In genomic region chr13:34652353-34653241, GRCm38 (mm10) we compare ENCODE assay signal across 8 mouse cellular contexts. TPM values are rescaled to one million over a fixed set of nuclear protein-coding genes. Genes with fewer than 3 reads are reported as not detected.
DNase-seq lines count a peak whose midpoint lies in the region; ATAC-seq and TF ChIP-seq lines count a peak whose summit lies in the region.

No protein-coding gene starts in this region.

- peak overlapping the region; percentile 59 for H3K9ac ChIP-seq in forebrain, embryonic 11.5 days (ENCODE audit: low read length)
- H3K9ac ChIP-seq in heart, embryonic 15.5 days, result peak overlapping the region; percentile 74
- peak overlapping the region; percentile 72 for H3K9ac ChIP-seq in kidney, postnatal 0 days (ENCODE audit: low read depth, low read length)
- H3K9ac ChIP-seq in liver, postnatal 0 days (replicated peaks), result peak overlapping the region; percentile 78
- H3K9ac ChIP-seq in neural tube, embryonic 14.5 days (replicated peaks; ENCODE audit: low read depth, low read length), result peak overlapping the region; percentile 59

- H3K9me3 ChIP-seq in forebrain, embryonic 11.5 days (ENCODE audit: control insufficient read depth, low read length), result no peaks in the 10 kb centered on the region
- H3K9me3 ChIP-seq in heart, embryonic 15.5 days (replicated peaks), result no peaks in the 10 kb centered on the region
- no peaks in the 10 kb centered on the region for H3K9me3 ChIP-seq in kidney, postnatal 0 days (replicated peaks; ENCODE audit: low read length)
- H3K9me3 ChIP-seq in liver, postnatal 0 days (ENCODE audit: low read length), result no peaks in the 10 kb centered on the region
- H3K9me3 ChIP-seq in neural tube, embryonic 14.5 days (ENCODE audit: control insufficient read depth, low read length), result no peaks in the 10 kb centered on the region

- H3K4me3 ChIP-seq in forebrain, embryonic 11.5 days (ENCODE audit: low read depth, low read length), result peak overlapping the region; percentile 51
- H3K4me3 ChIP-seq in heart, embryonic 15.5 days, result peak overlapping the region; percentile 67
- peak overlapping the region; percentile 61 for H3K4me3 ChIP-seq in kidney, postnatal 0 days (replicated peaks; ENCODE audit: low read depth, low read length)
- H3K4me3 ChIP-seq in liver, postnatal 0 days (ENCODE audit: low read depth, low read length), result peak overlapping the region; percentile 68
- H3K4me3 ChIP-seq in neural tube, embryonic 14.5 days (ENCODE audit: low read depth, low read length), result peak overlapping the region; percentile 42

- H3K4me1 ChIP-seq in forebrain, embryonic 11.5 days (replicated peaks; ENCODE audit: control insufficient read depth, insufficient read depth, low read length), result peaks cover 15% of the 10 kb centered on the region; the same call in 1 of the 2 replicates
- peaks cover 46% of the 10 kb centered on the region for H3K4me1 ChIP-seq in heart, embryonic 15.5 days (replicated peaks)
- peaks cover 15% of the 10 kb centered on the region; the same call in 1 of the 2 replicates for H3K4me1 ChIP-seq in kidney, postnatal 0 days (replicated peaks; ENCODE audit: insufficient read depth, low read length)
- H3K4me1 ChIP-seq in liver, postnatal 0 days (ENCODE audit: insufficient read depth), result peaks cover 25% of the 10 kb centered on the region
- H3K4me1 ChIP-seq in neural tube, embryonic 14.5 days (ENCODE audit: control insufficient read depth, insufficient read depth, low read length), result 0 out of 2 replicates have a peak, but pooled peaks cover 14% of the 10 kb centered on the region

- ATAC-seq in forebrain, embryonic 11.5 days (replicated peaks; ENCODE audit: low FRiP score), result peak; percentile 62
- ATAC-seq in heart, embryonic 15.5 days (replicated peaks; ENCODE audit: insufficient number of reproducible peaks, insufficient read depth, low FRiP score, low read depth), result peak; percentile 76
- peak; percentile 79 for ATAC-seq in kidney, postnatal 0 days (replicated peaks; ENCODE audit: low FRiP score, low read depth)
- peak; percentile 83 for ATAC-seq in liver, postnatal 0 days
- peak; percentile 70 for ATAC-seq in neural tube, embryonic 14.5 days (ENCODE audit: low read depth)

- peaks cover 41% of the 10 kb centered on the region for H3K27me3 ChIP-seq in forebrain, embryonic 11.5 days (ENCODE audit: control insufficient read depth, insufficient read depth, low read length)
- H3K27me3 ChIP-seq in heart, embryonic 15.5 days, result peaks cover 4% of the 10 kb centered on the region; the same call in 1 of the 2 replicates
- H3K27me3 ChIP-seq in kidney, postnatal 0 days (ENCODE audit: insufficient read depth, low read length), result no peaks in the 10 kb centered on the region
- peaks cover 24% of the 10 kb centered on the region for H3K27me3 ChIP-seq in liver, postnatal 0 days (ENCODE audit: insufficient read depth, low read length)
- H3K27me3 ChIP-seq in neural tube, embryonic 14.5 days (ENCODE audit: control insufficient read depth, insufficient read depth, low read length), result peaks cover 7% of the 10 kb centered on the region

- peak; percentile 47 for TF ChIP-seq CTCF in kidney, postnatal 0 days (IDR thresholded peaks at IDR 0.05; ENCODE audit: low read depth)
- TF ChIP-seq CTCF in liver, postnatal 0 days (IDR thresholded peaks at IDR 0.05; ENCODE audit: low read depth), result peak; percentile 44

- under 1% methylated on average over 102 of the region's 105 CpGs for WGBS in forebrain, embryonic 11.5 days
- WGBS in heart, embryonic 15.5 days, result under 1% methylated on average over 104 of the region's 105 CpGs
- under 1% methylated on average over 95 of the region's 105 CpGs for WGBS in kidney, postnatal 0 days
- WGBS in liver, postnatal 0 days (ENCODE audit: insufficient replicate concordance), result under 1% methylated on average over 95 of the region's 105 CpGs
- under 1% methylated on average over 102 of the region's 105 CpGs for WGBS in neural tube, embryonic 14.5 days

- DNase-seq in cerebellum, postnatal 14 days, result peak; percentile 35
- no peak for DNase-seq in cerebellum, adult 9-11 months
- peak; percentile 75 for DNase-seq in forebrain, embryonic 11.5 days (ENCODE audit: low spot score)
- peak; percentile 85 for DNase-seq in kidney, postnatal 0 days (ENCODE audit: low spot score)
- peak; percentile 83 for DNase-seq in liver, postnatal 0 days
- DNase-seq in testis, postnatal 10 days (ENCODE audit: low spot score), result peak; percentile 74

- no peaks in the 10 kb centered on the region for H3K36me3 ChIP-seq in forebrain, embryonic 11.5 days (ENCODE audit: control insufficient read depth, insufficient read depth, low read length)
- H3K36me3 ChIP-seq in heart, embryonic 15.5 days, result no peaks in the 10 kb centered on the region
- H3K36me3 ChIP-seq in kidney, postnatal 0 days (ENCODE audit: insufficient read depth, low read length), result no peaks in the 10 kb centered on the region
- no peaks in the 10 kb centered on the region for H3K36me3 ChIP-seq in liver, postnatal 0 days (replicated peaks; ENCODE audit: insufficient read depth, low read length)
- H3K36me3 ChIP-seq in neural tube, embryonic 14.5 days (ENCODE audit: control insufficient read depth, insufficient read depth, low read length), result no peaks in the 10 kb centered on the region

- no peak overlapping the region for H3K27ac ChIP-seq in forebrain, embryonic 11.5 days (ENCODE audit: low read depth, low read length)
- peak overlapping the region; percentile 88 for H3K27ac ChIP-seq in heart, embryonic 15.5 days
- peak overlapping the region; percentile 89 for H3K27ac ChIP-seq in kidney, postnatal 0 days
- peak overlapping the region; percentile 96 for H3K27ac ChIP-seq in liver, postnatal 0 days (ENCODE audit: low read depth)
- H3K27ac ChIP-seq in neural tube, embryonic 14.5 days (ENCODE audit: low read depth, low read length), result no peak overlapping the region

- TF ChIP-seq EP300 in liver, postnatal 0 days (IDR thresholded peaks at IDR 0.05; ENCODE audit: low read depth), result no peak

- H3K4me2 ChIP-seq in forebrain, embryonic 11.5 days (ENCODE audit: low read depth, low read length, severe bottlenecking), result peak overlapping the region; percentile 96
- peak overlapping the region; percentile 92 for H3K4me2 ChIP-seq in heart, embryonic 15.5 days
- peak overlapping the region; percentile 92 for H3K4me2 ChIP-seq in kidney, postnatal 0 days (ENCODE audit: low read length)
- peak overlapping the region; percentile 71 for H3K4me2 ChIP-seq in liver, postnatal 0 days (ENCODE audit: low read depth, low read length)
- peak overlapping the region; percentile 96 for H3K4me2 ChIP-seq in neural tube, embryonic 14.5 days (ENCODE audit: low read depth, low read length)

RNA-seq across cellular contexts. Expression of gene Pxdc1, which starts 0.7 kb away (rescaled TPM):
- 4.6 and 5.0 TPM in 2 replicates for polyA plus RNA-seq in forebrain, embryonic 11.5 days (2014; fragmentation: Nextera tagmentation; extraction: Ambion mirVana)
- polyA plus RNA-seq in heart, embryonic 15.5 days (2015; fragmentation: Nextera tagmentation; extraction: Ambion mirVana), result 19.1 and 19.9 TPM in 2 replicates
- 12.2 and 12.4 TPM in 2 replicates for polyA plus RNA-seq in kidney, postnatal 0 days (2015; fragmentation: Nextera tagmentation; extraction: Ambion mirVana)
- 24.8 and 27.7 TPM in 2 replicates for polyA plus RNA-seq in liver, postnatal 0 days (2015; fragmentation: Nextera tagmentation; extraction: Ambion mirVana)
- polyA plus RNA-seq in neural tube, embryonic 14.5 days (2014; fragmentation: Nextera tagmentation; extraction: Ambion mirVana), result 6.1 and 8.7 TPM in 2 replicates

Comparison
In these comparisons a context has a peak if more than half of its experiments do, and no peak if none do; other contexts are left out.
1. H3K27ac ChIP-seq: peak in heart, embryonic 15.5 days (single experiment), kidney, postnatal 0 days (single experiment) and liver, postnatal 0 days (single experiment); none in forebrain, embryonic 11.5 days (single experiment) and neural tube, embryonic 14.5 days (single experiment).
2. Peak in every context shown above with its lines, with median percentiles within 50 percentile points of each other: ATAC-seq, H3K4me2 ChIP-seq, H3K4me3 ChIP-seq and H3K9ac ChIP-seq.